Mouse (Mus musculus) spleen, embryonic (tissue): Measurements from ENCODE around the gene Gpr55.
"Not testable (repeated sequence)": the region's sequence is repeated elsewhere in the genome, so short reads cannot be mapped to it uniquely, and the experiment has no call there.

Experiments
- CTCF ChIA-PET: fragments of 350-600 bp; sonication (Branson Sonifier 250); formaldehyde crosslinking; loops from one replicate; lab custom pipeline; 2022; lab: Charles Lee

Gene Gpr55

GRCm38 (mm10) chr1:85960873-85961272 lies at the start of gene Gpr55:
Gene Gpr55, minus strand, starts transcription at chr1:85961007.
- CTCF ChIA-PET: interaction anchor here (0.6 kb wide), 1 partner anchor 25 kb away, joined by 4 read pairs; no protein-coding TSS in a partner anchor

- CTCF ChIA-PET: interaction anchor here (0.7 to 1.2 kb wide), 5 partner anchors 10 to 104 kb away, joined by 3 to 9 read pairs (median 4); no protein-coding TSS in a partner anchor
These were observed 47.0 kb upstream of the Gpr55 start for GRCm38 (mm10) chr1:86007778-86008177.

- CTCF ChIA-PET: interaction anchor here (0.9 kb wide), 1 partner anchor 71 kb away, joined by 4 read pairs; no protein-coding TSS in a partner anchor
These were observed 45.2 kb upstream of the Gpr55 start for GRCm38 (mm10) chr1:86006040-86006439.

DNA sequence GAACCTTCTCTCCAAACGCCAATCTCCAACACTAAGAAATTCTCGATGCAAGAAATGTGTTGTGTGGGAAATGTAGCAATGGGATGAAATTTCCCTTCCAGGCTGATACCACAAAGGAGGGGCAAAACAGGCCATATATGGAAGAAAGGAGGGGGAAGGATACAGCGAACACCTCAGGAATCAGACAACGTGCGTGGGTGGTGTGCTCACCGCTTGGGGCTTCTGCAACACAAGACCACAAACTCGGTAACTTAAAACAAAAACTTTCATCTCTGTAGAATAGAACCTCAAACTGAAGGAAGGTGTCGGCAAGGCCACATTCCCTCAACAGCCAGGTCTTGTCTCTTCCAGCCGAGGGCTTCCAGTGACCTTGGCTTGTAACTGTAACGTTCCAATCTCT lies 44.7 kb upstream of the Gpr55 start:
- CTCF ChIA-PET: interaction anchor here (0.5 to 0.9 kb wide), 2 partner anchors 10 to 70 kb away, joined by 4 to 5 read pairs; no protein-coding TSS in a partner anchor

DNA sequence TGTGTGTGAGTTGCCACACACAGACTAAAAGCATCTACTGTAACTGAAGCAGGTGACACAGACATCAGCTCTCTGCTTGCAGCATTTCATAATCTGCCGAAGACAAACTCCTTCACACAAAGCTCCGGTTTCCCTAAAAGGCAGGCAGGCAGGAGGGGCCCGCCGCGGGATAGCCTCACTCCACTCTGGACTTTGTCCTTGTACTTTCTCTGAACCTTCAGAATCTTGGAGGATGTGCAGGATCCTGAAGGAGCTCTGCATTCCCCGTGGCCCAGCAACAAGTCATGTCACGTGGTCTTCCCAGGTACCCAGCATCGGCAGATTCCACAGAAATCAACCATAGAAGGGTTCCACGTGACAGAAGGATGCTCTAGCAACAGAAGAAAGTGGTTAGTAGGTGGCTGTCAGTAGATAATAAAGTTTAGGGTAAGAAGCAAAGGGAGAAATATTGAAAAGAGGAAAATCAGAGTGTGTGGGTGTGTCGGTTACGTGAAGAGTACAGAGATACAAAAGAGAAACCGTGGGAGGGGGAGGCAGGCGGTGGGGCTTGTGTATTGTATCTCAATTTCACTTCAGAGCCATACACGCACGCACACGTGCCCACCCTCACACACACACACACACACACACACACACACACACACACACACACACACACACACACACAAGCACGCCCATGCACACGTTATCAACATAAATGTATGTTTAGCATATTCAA lies 39.2 kb upstream of the Gpr55 start:
- CTCF ChIA-PET: no interaction called here

DNA sequence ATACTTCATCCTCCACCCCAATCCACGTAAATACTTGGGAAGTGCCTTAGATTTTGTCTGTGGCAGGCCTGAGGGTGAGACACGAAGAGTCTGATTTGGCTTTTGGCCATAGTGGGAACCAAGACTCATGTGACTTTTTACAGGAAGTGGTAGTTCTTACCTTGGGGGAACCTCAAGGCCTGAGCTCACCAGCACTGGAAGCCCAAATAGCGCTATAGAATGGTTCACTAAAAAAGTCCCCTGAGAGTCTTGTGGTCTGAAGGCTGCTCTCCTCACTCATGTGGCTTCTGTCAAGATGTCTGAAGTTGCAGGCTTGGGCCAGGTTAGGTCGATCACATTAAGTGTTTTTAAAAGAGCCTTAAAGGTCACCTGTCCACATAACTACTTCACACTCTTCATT lies 37.2 kb upstream of the Gpr55 start:
- CTCF ChIA-PET: interaction anchor here (0.8 to 2.1 kb wide), 2 partner anchors 9 to 30 kb away, joined by 6 to 8 read pairs; no protein-coding TSS in a partner anchor

- CTCF ChIA-PET: interaction anchor here (2.1 kb wide), 1 partner anchor 10 kb away, joined by 8 read pairs; no protein-coding TSS in a partner anchor
These were observed 36.4 kb upstream of the Gpr55 start for GRCm38 (mm10) chr1:85997221-85997620.

DNA sequence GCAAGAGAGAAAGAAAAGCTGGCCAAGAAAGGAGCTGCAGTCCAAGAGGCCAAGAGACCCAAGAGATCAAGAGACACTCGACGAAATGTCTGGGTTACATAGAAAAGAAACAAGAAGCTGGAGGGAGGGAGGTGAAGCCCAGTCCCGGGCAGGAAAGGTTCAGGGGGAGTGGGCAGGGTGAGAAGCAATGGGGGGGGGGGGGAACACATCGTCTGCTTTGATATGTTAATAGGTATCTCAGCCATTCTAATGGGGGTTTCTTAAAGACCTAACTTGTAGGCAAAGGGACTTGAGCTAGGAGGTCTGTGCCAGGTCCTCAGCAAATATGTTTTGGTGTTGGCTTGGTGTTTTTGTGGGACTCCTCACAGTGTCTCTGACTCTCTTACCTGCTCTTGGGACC lies 32.7 kb upstream of the Gpr55 start:
- CTCF ChIA-PET: no interaction called here

- CTCF ChIA-PET: interaction anchor here (0.5 kb wide), 1 partner anchor 514 kb away, joined by 6 read pairs; no protein-coding TSS in a partner anchor
These were observed 31.4 kb upstream of the Gpr55 start for GRCm38 (mm10) chr1:85992175-85992574.

GRCm38 (mm10) chr1:85988882-85989281 lies 28.1 kb upstream of the Gpr55 start:
- CTCF ChIA-PET: not testable (repeated sequence)

GRCm38 (mm10) chr1:85988351-85988750 lies 27.5 kb upstream of the Gpr55 start:
- CTCF ChIA-PET: no interaction called here

- CTCF ChIA-PET: interaction anchor here (0.6 kb wide), 1 partner anchor 9 kb away, joined by 3 read pairs; no protein-coding TSS in a partner anchor
These were observed 25.0 kb upstream of the Gpr55 start for GRCm38 (mm10) chr1:85985784-85986183.

GRCm38 (mm10) chr1:85981738-85982357 lies 21.0 kb upstream of the Gpr55 start:
- CTCF ChIA-PET: no interaction called here

DNA sequence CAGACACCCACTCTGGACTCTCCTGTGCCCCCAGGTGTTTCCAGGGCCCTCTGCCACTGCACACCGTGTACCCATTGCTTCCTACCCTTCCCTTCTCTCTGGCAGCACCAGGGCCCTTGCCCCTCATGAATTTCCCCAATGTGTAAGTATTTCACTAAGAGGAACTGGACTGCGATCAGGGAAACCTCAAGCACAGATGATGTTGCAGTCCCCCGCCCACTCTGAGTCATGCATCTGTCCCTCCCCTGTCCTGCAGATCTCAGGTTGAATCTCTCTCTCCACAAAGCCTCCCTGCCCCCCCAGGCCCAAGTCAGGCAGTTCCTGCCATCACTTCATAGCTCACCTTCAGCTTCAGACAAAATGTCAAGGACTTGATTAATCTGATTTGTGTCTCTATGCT lies 16.9 kb upstream of the Gpr55 start:
- CTCF ChIA-PET: interaction anchor here (0.6 kb wide), 1 partner anchor 510 kb away, joined by 3 read pairs; no protein-coding TSS in a partner anchor

DNA sequence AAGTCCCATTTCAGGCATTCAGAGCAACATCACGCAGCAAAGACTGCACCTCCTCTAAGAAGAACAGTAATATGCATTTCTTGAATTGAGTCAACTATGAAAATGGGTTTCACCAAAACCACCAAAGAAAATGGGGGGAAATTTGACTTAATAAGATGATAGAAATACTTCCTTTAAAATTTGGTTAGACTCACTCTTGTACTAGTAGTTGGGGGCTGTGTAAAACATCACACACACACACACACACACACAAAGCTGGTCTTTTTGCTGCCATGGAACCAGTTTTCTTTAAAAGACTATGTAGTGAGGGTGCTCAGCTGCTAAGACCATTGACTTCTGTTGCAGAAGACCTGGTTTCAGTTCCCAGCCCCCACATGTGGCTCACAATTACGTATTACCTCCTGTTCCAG lies 12.7 kb upstream of the Gpr55 start:
- CTCF ChIA-PET: no interaction called here

DNA sequence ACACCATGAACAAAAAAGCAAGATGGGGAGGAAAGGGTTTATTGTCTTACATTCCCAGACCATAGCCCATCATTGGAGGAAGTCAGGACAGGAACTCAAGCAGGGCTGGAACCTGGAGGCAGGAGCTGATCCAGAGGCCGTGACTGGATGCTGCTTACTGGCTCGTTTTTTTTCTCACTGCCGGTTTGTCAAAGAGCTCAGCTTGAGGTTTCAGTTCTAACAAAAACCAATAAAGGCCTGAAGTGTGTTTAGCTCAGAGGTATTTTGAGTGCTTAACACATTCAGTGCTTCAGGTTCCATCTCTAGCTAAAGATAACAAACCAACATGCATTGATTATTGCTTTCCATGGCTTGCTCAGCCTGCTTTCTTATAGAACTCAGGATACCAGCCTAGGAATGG lies 11.5 kb upstream of the Gpr55 start:
- CTCF ChIA-PET: no interaction called here

- CTCF ChIA-PET: no interaction called here
These were observed 10.3 kb upstream of the Gpr55 start for GRCm38 (mm10) chr1:85971070-85971469.

- CTCF ChIA-PET: no interaction called here
These were observed 8.7 kb upstream of the Gpr55 start for GRCm38 (mm10) chr1:85969519-85969918.

DNA sequence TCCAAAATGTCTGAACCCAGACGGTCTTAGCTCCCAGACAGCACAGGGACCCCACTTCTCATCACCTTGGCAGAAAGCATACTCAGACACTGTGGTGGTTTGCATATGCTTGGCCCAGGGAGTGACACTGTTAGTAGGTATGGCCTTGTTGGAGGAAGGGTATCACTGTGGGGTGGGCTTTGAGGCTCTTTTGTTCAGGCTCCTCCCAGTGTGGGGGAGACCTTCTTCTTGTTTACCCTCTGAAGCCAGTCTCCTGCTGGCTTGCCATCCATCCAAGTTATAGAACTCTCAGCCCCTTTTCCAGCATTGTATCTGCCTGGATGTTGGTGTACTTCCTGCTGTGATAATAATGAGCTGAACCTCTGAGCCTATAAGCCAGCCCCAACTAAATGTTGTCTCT lies 8.3 kb upstream of the Gpr55 start:
- CTCF ChIA-PET: no interaction called here

GRCm38 (mm10) chr1:85965856-85966255 lies 5.0 kb upstream of the Gpr55 start:
- CTCF ChIA-PET: no interaction called here

- CTCF ChIA-PET: no interaction called here
These were observed 1.3 kb upstream of the Gpr55 start for GRCm38 (mm10) chr1:85962081-85962480.

DNA sequence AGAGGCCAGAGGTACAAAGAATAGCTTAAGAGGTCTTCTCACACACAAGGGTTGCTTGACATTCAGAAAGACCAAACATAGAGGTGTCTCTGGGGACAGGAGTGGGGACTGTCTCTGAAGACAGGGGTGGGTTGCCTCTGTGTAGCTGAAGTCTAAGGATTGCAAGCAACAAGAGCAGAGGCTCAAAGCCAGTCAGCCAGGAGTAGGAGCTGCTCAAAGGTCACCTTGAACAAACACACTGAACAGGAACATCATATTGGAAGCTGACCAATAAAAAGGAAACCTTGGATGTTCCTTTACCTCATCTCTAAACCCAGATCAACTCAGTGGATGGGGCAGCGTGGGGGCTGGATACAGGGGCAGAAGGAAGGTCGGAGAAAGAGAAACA lies 924 bp downstream of the Gpr55 start:
- CTCF ChIA-PET: no interaction called here
